Mouse (Mus musculus): Measurements from ENCODE around the gene Mcoln1. TPM values are rescaled to one million over a fixed set of nuclear protein-coding genes. Genes with fewer than 3 reads are reported as not detected.

The Mcoln1 gene
- polyA plus RNA-seq, 1 experiment from 2014 or later: 52.7 TPM

DNA sequence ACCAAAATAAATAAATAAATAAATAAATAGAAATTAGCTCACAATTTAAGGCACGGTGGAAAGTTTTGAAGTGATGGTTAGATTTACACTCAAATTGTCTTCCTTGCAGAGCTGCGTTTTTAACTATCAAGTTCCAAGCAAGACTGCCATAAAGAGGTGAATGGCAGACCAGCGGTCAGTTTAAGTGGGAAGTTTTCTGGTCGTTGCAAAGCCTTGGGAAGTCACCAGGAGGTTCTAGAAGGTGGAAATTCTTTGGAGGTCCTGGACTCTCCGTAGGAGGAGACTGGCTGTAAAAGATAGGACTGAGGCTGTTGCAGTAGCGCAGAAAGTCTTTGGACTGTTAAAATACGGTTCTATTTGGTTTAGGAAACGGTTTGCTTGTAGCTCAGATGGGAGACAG is 506 bp upstream of the Mcoln1 start:
- H3K9me3 ChIP-seq (replicated peaks): peaks cover 7% of the 10 kb centered on the region; the same call in 1 of the 2 replicates
- H3K27me3 ChIP-seq (replicated peaks): no peaks in the 10 kb centered on the region
- H3K4me1 ChIP-seq (replicated peaks): peaks cover 15% of the 10 kb centered on the region
- H3K27ac ChIP-seq (ENCODE audit: poor library complexity, severe bottlenecking): peak overlapping the region; percentile 94
- H3K9ac ChIP-seq: peak overlapping the region; percentile 89
- ATAC-seq (ENCODE audit: insufficient number of reproducible peaks, low FRiP score): peak; percentile 23
- WGBS: 7% methylated on average over 8 of the region's 8 CpGs
- H3K4me3 ChIP-seq: peak overlapping the region; percentile 78
- peak overlapping the region; percentile 86 for H3K4me2 ChIP-seq
- H3K36me3 ChIP-seq: peaks cover 37% of the 10 kb centered on the region

- Histone ChIP-seq H3K27me3 (replicated peaks) (no peaks in the 10 kb centered on the region), H3K36me3 (peaks cover 29% of the 10 kb centered on the region), H3K27ac (ENCODE audit: poor library complexity, severe bottlenecking) (no peak overlapping the region), H3K9me3 (replicated peaks) (no peaks in the 10 kb centered on the region), H3K4me3 (no peak overlapping the region), H3K4me1 (replicated peaks) (peaks cover 15% of the 10 kb centered on the region), H3K9ac (0 out of 2 replicates have a peak overlapping the region, but pooled peaks have one; percentile 18), H3K4me2 (no peak overlapping the region)
- WGBS: 71% methylated on average over 4 of the region's 4 CpGs
- no peak for ATAC-seq (ENCODE audit: insufficient number of reproducible peaks, low FRiP score)
Observed at GRCm38 (mm10) chr8:3502217-3502616, 2.0 kb downstream of the Mcoln1 start.

DNA sequence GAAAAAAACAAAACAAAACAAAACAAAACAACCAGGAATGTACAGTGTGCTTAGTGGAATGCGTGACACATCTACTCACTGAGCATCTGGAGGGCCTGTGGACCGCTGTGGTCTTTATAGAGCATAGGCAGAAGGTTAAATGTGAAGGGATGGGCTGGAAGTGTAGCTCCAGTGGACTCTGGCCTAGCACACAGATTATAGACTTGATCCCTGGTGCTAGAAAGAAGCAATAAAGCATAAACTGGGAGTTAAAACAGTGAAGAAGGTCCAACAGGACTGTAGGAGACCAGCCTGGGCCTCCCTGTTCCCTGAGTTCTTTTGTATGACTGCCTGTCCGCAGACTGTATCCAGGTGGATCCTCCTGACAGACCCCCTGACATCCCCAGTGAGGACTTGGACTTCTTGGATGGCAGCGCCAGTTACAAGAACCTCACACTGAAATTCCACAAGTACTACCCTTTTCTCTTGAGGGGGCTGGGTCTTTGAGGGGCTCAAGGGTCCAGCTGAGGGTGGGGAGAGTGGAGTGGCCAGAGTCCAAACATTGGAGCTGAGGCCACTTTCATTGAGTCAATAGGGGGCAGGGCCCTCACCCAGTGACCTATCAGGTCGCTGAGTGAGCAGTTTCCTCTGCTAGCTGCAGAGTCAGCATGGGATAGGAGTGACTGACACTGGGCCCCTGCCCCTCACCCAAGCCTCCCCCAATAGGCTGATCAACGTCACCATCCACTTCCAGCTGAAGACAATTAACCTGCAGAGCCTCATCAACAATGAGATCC is 7.9 kb downstream of the Mcoln1 start:
- Histone ChIP-seq H3K4me2 (no peak overlapping the region), H3K9me3 (replicated peaks) (no peaks in the 10 kb centered on the region), H3K27ac (ENCODE audit: poor library complexity, severe bottlenecking) (no peak overlapping the region), H3K27me3 (replicated peaks) (no peaks in the 10 kb centered on the region), H3K9ac (no peak overlapping the region), H3K4me1 (replicated peaks) (no peaks in the 10 kb centered on the region), H3K4me3 (no peak overlapping the region), H3K36me3 (peaks cover 79% of the 10 kb centered on the region)
- 88% methylated on average over 6 of the region's 6 CpGs for WGBS
- no peak for ATAC-seq (ENCODE audit: insufficient number of reproducible peaks, low FRiP score)

GRCm38 (mm10) chr8:3514681-3515247 is 14.5 kb downstream of the Mcoln1 start:
- Histone ChIP-seq H3K9me3 (replicated peaks) (no peaks in the 10 kb centered on the region), H3K27me3 (replicated peaks) (no peaks in the 10 kb centered on the region), H3K4me1 (replicated peaks) (peaks cover 5% of the 10 kb centered on the region), H3K4me3 (peak overlapping the region; percentile 72), H3K4me2 (peak overlapping the region; percentile 92), H3K9ac (peak overlapping the region; percentile 57), H3K36me3 (peaks cover 44% of the 10 kb centered on the region), H3K27ac (ENCODE audit: poor library complexity, severe bottlenecking) (no peak overlapping the region; the same call in 1 of the 2 replicates)
- no peak for ATAC-seq (ENCODE audit: insufficient number of reproducible peaks, low FRiP score)
- WGBS: 32% methylated on average over 13 of the region's 13 CpGs

- no peaks in the 10 kb centered on the region for H3K9me3 ChIP-seq (replicated peaks)
- peaks cover 39% of the 10 kb centered on the region for H3K36me3 ChIP-seq
Observed at GRCm38 (mm10) chr8:3515260-3515671, 15.0 kb downstream of the Mcoln1 start, which contains the start of gene Pnpla6. TSS of gene Pnpla6 (plus strand) at chr8:3515384.

GRCm38 (mm10) chr8:3515771-3516417 is 15.6 kb downstream of the Mcoln1 start:
- H3K36me3 ChIP-seq: peaks cover 33% of the 10 kb centered on the region
- peak overlapping the region; percentile 57 for H3K9ac ChIP-seq
- H3K27ac ChIP-seq (ENCODE audit: poor library complexity, severe bottlenecking): peak overlapping the region; percentile 48
- no peaks in the 10 kb centered on the region for H3K27me3 ChIP-seq (replicated peaks)
- peak; percentile 34 for ATAC-seq (ENCODE audit: insufficient number of reproducible peaks, low FRiP score)
- peak overlapping the region; percentile 72 for H3K4me3 ChIP-seq
- peaks cover 5% of the 10 kb centered on the region for H3K4me1 ChIP-seq (replicated peaks)
- under 1% methylated on average over 25 of the region's 25 CpGs for WGBS
- H3K9me3 ChIP-seq (replicated peaks): no peaks in the 10 kb centered on the region
- peak overlapping the region; percentile 92 for H3K4me2 ChIP-seq

More at GRCm38 (mm10) chr8:3515260-3515671, 15.0 kb downstream of the Mcoln1 start, which contains the start of gene Pnpla6:
- Histone ChIP-seq H3K4me3 (peak within 1 kb of the TSS; percentile 72), H3K9ac (peak within 1 kb of the TSS; percentile 57), H3K4me2 (peak within 1 kb of the TSS; percentile 92), H3K27me3 (replicated peaks) (no peaks in the 10 kb centered on the region), H3K4me1 (replicated peaks) (peaks cover 5% of the 10 kb centered on the region), H3K27ac (ENCODE audit: poor library complexity, severe bottlenecking) (peak within 1 kb of the TSS; percentile 48)
- ATAC-seq (ENCODE audit: insufficient number of reproducible peaks, low FRiP score): peak; percentile 76
- WGBS: under 1% methylated on average over 25 of the region's 25 CpGs

- H3K27me3 ChIP-seq (replicated peaks): no peaks in the 10 kb centered on the region
- H3K9ac ChIP-seq: peak overlapping the region; percentile 66
- H3K4me2 ChIP-seq: peak overlapping the region; percentile 92
- H3K4me3 ChIP-seq: peak overlapping the region; percentile 72
- WGBS: under 1% methylated on average over 36 of the region's 36 CpGs
- ATAC-seq (ENCODE audit: insufficient number of reproducible peaks, low FRiP score): peak; percentile 89
- no peaks in the 10 kb centered on the region for H3K9me3 ChIP-seq (replicated peaks)
- H3K36me3 ChIP-seq: peaks cover 33% of the 10 kb centered on the region
- H3K27ac ChIP-seq (ENCODE audit: poor library complexity, severe bottlenecking): peak overlapping the region; percentile 48
- peaks cover 5% of the 10 kb centered on the region for H3K4me1 ChIP-seq (replicated peaks)
Observed at GRCm38 (mm10) chr8:3516450-3517116, 16.3 kb downstream of the Mcoln1 start.

GRCm38 (mm10) chr8:3517117-3517495 is 16.8 kb downstream of the Mcoln1 start:
- H3K9ac ChIP-seq: peak overlapping the region; percentile 66
- WGBS: 2% methylated on average over 16 of the region's 16 CpGs
- H3K9me3 ChIP-seq (replicated peaks): no peaks in the 10 kb centered on the region
- peaks cover 34% of the 10 kb centered on the region for H3K36me3 ChIP-seq
- H3K4me3 ChIP-seq: peak overlapping the region; percentile 72
- H3K27ac ChIP-seq (ENCODE audit: poor library complexity, severe bottlenecking): peak overlapping the region; percentile 32; the same call in 1 of the 2 replicates
- ATAC-seq (ENCODE audit: insufficient number of reproducible peaks, low FRiP score): no peak
- peak overlapping the region; percentile 92 for H3K4me2 ChIP-seq
- H3K27me3 ChIP-seq (replicated peaks): no peaks in the 10 kb centered on the region
- H3K4me1 ChIP-seq (replicated peaks): peaks cover 5% of the 10 kb centered on the region

DNA sequence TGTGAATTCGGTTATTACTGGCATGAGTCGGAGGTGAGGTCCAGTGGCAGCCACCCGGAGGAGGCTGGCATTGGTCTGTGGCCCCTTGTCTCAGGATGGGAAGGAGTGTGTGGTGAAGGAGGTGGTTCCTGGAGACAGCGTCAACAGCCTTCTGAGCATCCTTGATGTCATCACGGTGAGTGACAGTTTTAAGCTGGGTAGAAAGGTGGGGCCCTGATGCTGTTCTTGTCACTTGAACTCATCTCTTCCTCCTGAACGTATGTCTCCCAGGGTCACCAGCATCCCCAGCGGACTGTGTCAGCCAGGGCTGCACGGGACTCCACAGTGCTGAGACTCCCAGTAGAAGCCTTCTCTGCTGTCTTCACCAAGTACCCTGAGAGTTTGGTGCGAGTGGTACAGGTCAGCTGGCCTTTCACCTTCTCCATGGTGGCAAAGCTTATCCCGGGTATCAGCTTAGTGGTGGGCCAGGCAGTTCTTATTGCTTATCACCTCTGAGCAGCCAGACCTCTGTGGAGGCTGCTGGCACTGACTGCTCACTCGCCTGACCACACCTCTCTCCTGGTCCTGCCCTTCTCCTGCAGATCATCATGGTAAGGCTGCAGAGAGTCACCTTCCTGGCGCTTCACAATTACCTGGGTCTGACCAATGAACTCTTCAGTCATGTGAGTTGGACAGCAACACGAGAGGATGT is 21.9 kb downstream of the Mcoln1 start:
- Histone ChIP-seq H3K36me3 (peaks cover 56% of the 10 kb centered on the region), H3K4me3 (no peak overlapping the region), H3K4me2 (no peak overlapping the region), H3K27ac (ENCODE audit: poor library complexity, severe bottlenecking) (no peak overlapping the region), H3K9ac (no peak overlapping the region), H3K4me1 (replicated peaks) (no peaks in the 10 kb centered on the region), H3K27me3 (replicated peaks) (no peaks in the 10 kb centered on the region), H3K9me3 (replicated peaks) (no peaks in the 10 kb centered on the region)
- 86% methylated on average over 13 of the region's 13 CpGs for WGBS
- peak; percentile 64; the same call in 1 of the 2 replicates for ATAC-seq (ENCODE audit: insufficient number of reproducible peaks, low FRiP score)

- Histone ChIP-seq H3K4me2 (no peak overlapping the region), H3K36me3 (peaks cover 47% of the 10 kb centered on the region), H3K27me3 (replicated peaks) (no peaks in the 10 kb centered on the region), H3K4me3 (no peak overlapping the region), H3K9ac (no peak overlapping the region), H3K9me3 (replicated peaks) (no peaks in the 10 kb centered on the region), H3K27ac (ENCODE audit: poor library complexity, severe bottlenecking) (no peak overlapping the region), H3K4me1 (replicated peaks) (no peaks in the 10 kb centered on the region)
- 76% methylated on average over 5 of the region's 5 CpGs for WGBS
- no peak for ATAC-seq (ENCODE audit: insufficient number of reproducible peaks, low FRiP score)
Observed at GRCm38 (mm10) chr8:3530816-3531215, 30.6 kb downstream of the Mcoln1 start.

Data from heart, embryonic 12.5 days (tissue).